Mouse (Mus musculus): ENCODE data around the gene Crnkl1.

The Crnkl1 gene

GRCm38 (mm10) chr2:145880887-145881747 lies 53.7 kb downstream of the Crnkl1 start:
- ATAC-seq (ENCODE audit: insufficient number of reproducible peaks, low FRiP score, low TSS enrichment): peak; percentile 61

GRCm38 (mm10) chr2:145877191-145877590 lies 57.6 kb downstream of the Crnkl1 start:
- ATAC-seq (ENCODE audit: insufficient number of reproducible peaks, low FRiP score, low TSS enrichment): no peak

- no peak for ATAC-seq (ENCODE audit: insufficient number of reproducible peaks, low FRiP score, low TSS enrichment)
Observed at GRCm38 (mm10) chr2:145874879-145875482, 59.8 kb downstream of the Crnkl1 start.

- no peak for ATAC-seq (ENCODE audit: insufficient number of reproducible peaks, low FRiP score, low TSS enrichment)
Observed at GRCm38 (mm10) chr2:145873953-145874352, 60.9 kb downstream of the Crnkl1 start.

- ATAC-seq (ENCODE audit: insufficient number of reproducible peaks, low FRiP score, low TSS enrichment): no peak
Observed at GRCm38 (mm10) chr2:145872099-145872498, 62.7 kb downstream of the Crnkl1 start.

GRCm38 (mm10) chr2:145871308-145871707 lies 63.5 kb downstream of the Crnkl1 start:
- ATAC-seq (ENCODE audit: insufficient number of reproducible peaks, low FRiP score, low TSS enrichment): no peak
